Mouse (Mus musculus) CH12.LX (cell line): Measurements from ENCODE around the gene Eef1akmt3. TPM values are rescaled to one million over a fixed set of nuclear protein-coding genes. Genes with fewer than 3 reads are reported as not detected.
"Not testable (repeated sequence)": the region's sequence is repeated elsewhere in the genome, so short reads cannot be mapped to it uniquely, and the experiment has no call there.

Source experiments
- DNase-seq: peaks from one replicate; pipeline ENCODE4 v3.0.0-alpha.2; 2013; ENCODE audit errors: extremely low read depth
- H3K27ac ChIP-seq: 2 replicates; pipeline ENCODE4 v1.5.1; 2012; ENCODE audit warnings: low read depth, mild to moderate bottlenecking, control low read depth, moderate library complexity; ENCODE audit not compliant: insufficient read depth
- H3K27me3 ChIP-seq: replicated peaks from 2 replicates; pipeline ENCODE3; 2012; ENCODE audit warnings: inconsistent platforms
- H3K36me3 ChIP-seq, 2 experiments: replicated peaks in 1 of 2; 2 replicates each; pipeline versions ENCODE3 to v1.6.1; 2012; ENCODE audit warnings: inconsistent platforms in 1 of 2, low read length in 1 of 2, mild to moderate bottlenecking in 1 of 2, mixed read lengths in 1 of 2, moderate library complexity in 1 of 2; ENCODE audit not compliant: control insufficient read depth in 1 of 2, insufficient read depth in 1 of 2
- H3K4me1 ChIP-seq, 2 experiments: 2 replicates each; pipeline ENCODE4 v1.6.1; 2012; ENCODE audit warnings: inconsistent platforms in 1 of 2, moderate library complexity in 1 of 2; ENCODE audit not compliant: insufficient read depth in 2 of 2, control insufficient read depth in 1 of 2
- H3K4me2 ChIP-seq: 2 replicates; pipeline ENCODE4 v1.6.1; 2012; ENCODE audit warnings: low read depth, mild to moderate bottlenecking, control low read depth; ENCODE audit not compliant: poor library complexity, insufficient read depth, severe bottlenecking
- H3K4me3 ChIP-seq, 3 experiments: fragments of 150-350 bp in 1 of 3; sonication (generic) in 1 of 3; replicated peaks in 1 of 3; 2 replicates each; pipeline versions ENCODE3 to v1.5.1; 2011 to 2012; ENCODE audit warnings: low read depth in 2 of 3, low read length in 2 of 3, mild to moderate bottlenecking in 2 of 3, moderate library complexity in 2 of 3, control low read depth in 1 of 3, improper control_type of control experiment in 1 of 3, inconsistent platforms in 1 of 3, mixed read lengths in 1 of 3; ENCODE audit not compliant: poor library complexity in 1 of 3
- H3K79me2 ChIP-seq: replicated peaks from 2 replicates; pipeline ENCODE4 v1.6.1; 2012; ENCODE audit warnings: mild to moderate bottlenecking, moderate library complexity; ENCODE audit not compliant: control insufficient read depth, poor library complexity, insufficient read depth, severe bottlenecking; ENCODE audit errors: extremely low read depth
- H3K9ac ChIP-seq: 2 replicates; pipeline ENCODE4 v1.6.1; 2012; ENCODE audit warnings: low read depth, mild to moderate bottlenecking, control low read depth, moderate library complexity; ENCODE audit not compliant: insufficient read depth
- H3K9me3 ChIP-seq: replicated peaks from 2 replicates; pipeline ENCODE3; 2012; ENCODE audit warnings: low read length, inconsistent platforms, mixed read lengths
- CHD1 ChIP-seq: IDR thresholded peaks from 2 replicates; pipeline ENCODE4 v1.6.1; 2012; ENCODE audit warnings: low read depth, low read length, improper control_type of control experiment, inconsistent platforms
- CTCF ChIP-seq, 2 experiments: IDR thresholded peaks in 1 of 2; conservative IDR thresholded peaks in 1 of 2; 2 replicates each; pipeline ENCODE4 v1.5.1; 2011 to 2012; ENCODE audit warnings: low read depth in 2 of 2, low read length in 2 of 2, improper control_type of control experiment in 1 of 2, inconsistent platforms in 1 of 2, mild to moderate bottlenecking in 1 of 2, moderate library complexity in 1 of 2
- ELF1 ChIP-seq: IDR thresholded peaks from 2 replicates; pipeline ENCODE4 v1.6.1; 2014; ENCODE audit warnings: low read depth, mild to moderate bottlenecking, inconsistent platforms, low read length, improper control_type of control experiment
- IRF4 ChIP-seq: IDR thresholded peaks from 2 replicates; pipeline ENCODE4 v1.6.1; 2014; ENCODE audit warnings: low read depth, mild to moderate bottlenecking, inconsistent platforms, low read length, improper control_type of control experiment
- JUN ChIP-seq: IDR thresholded peaks from 2 replicates; pipeline ENCODE4 v1.6.1; 2011; ENCODE audit warnings: low read depth, mild to moderate bottlenecking, low read length, improper control_type of control experiment, moderate library complexity; ENCODE audit not compliant: insufficient read depth
- JUND ChIP-seq: conservative IDR thresholded peaks from 2 replicates; pipeline ENCODE4 v1.6.1; 2011; ENCODE audit warnings: low read depth, low read length, improper control_type of control experiment
- MAX ChIP-seq: IDR thresholded peaks from 2 replicates; pipeline ENCODE4 v1.6.1; 2011; ENCODE audit warnings: low read length, improper control_type of control experiment
- MAZ ChIP-seq: IDR thresholded peaks from 2 replicates; pipeline ENCODE4 v1.6.1; 2012; ENCODE audit warnings: low read depth, mild to moderate bottlenecking, inconsistent platforms, low read length, improper control_type of control experiment, moderate library complexity
- POLR2A ChIP-seq: IDR thresholded peaks from 2 replicates; pipeline ENCODE4 v1.6.1; 2011; ENCODE audit warnings: low read depth, mild to moderate bottlenecking, improper control_type of control experiment, low read length
- RAD21 ChIP-seq: IDR thresholded peaks from 2 replicates; pipeline ENCODE4 v1.6.1; 2011; ENCODE audit warnings: low read depth, mild to moderate bottlenecking, low read length, improper control_type of control experiment, moderate library complexity
- RCOR1 ChIP-seq: conservative IDR thresholded peaks from 2 replicates; pipeline ENCODE4 v1.6.1; 2012; ENCODE audit warnings: low read depth, mild to moderate bottlenecking, inconsistent platforms, low read length, improper control_type of control experiment
- SMC3 ChIP-seq: IDR thresholded peaks from 2 replicates; pipeline ENCODE4 v1.6.1; 2011; ENCODE audit warnings: low read depth, low read length, improper control_type of control experiment
- TBP ChIP-seq: conservative IDR thresholded peaks from 2 replicates; pipeline ENCODE4 v1.6.1; 2011; ENCODE audit warnings: low read depth, low read length, improper control_type of control experiment
- dilution Hi-C: fragments of 300-500 bp; cut with MboI; formaldehyde crosslinking; loops from 2 replicates; pipeline ENCODE4 v1.14.3; 2020; ENCODE audit warnings: low sequenced_read_pairs; ENCODE audit not compliant: extremely low pct_unique_long_range_greater_than_20kb, extremely low pct_ligation_motif_present
- in situ Hi-C: fragments of 300-500 bp; cut with MboI; formaldehyde crosslinking; loops from 3 replicates; pipeline ENCODE4 v1.14.3; 2019; ENCODE audit warnings: low sequenced_read_pairs, low pct_ligation_motif_present, low pct_unique_long_range_greater_than_20kb, mixed read lengths
- polyA plus RNA-seq: library from polyadenylated mRNA; unstranded; fragments of >175 nt; gene quantifications from 2 replicates; pipeline ENCODE4 v1.2.1, GENCODE M21; 2012; ENCODE audit warnings: low read depth; ENCODE audit not compliant: insufficient read length
- total RNA-seq, 2 experiments: library from RNA; depleted of rRNA; stranded (reverse); fragments of 300-350 nt in 1 of 2; fragments of >200 nt in 1 of 2; gene quantifications; 2 replicates each; pipeline ENCODE4 v1.2.3; 2012 to 2014

The Eef1akmt3 gene
- total and polyA plus RNA-seq, 3 experiments, result 0.78 to 1.1 (median 0.98) TPM

DNA sequence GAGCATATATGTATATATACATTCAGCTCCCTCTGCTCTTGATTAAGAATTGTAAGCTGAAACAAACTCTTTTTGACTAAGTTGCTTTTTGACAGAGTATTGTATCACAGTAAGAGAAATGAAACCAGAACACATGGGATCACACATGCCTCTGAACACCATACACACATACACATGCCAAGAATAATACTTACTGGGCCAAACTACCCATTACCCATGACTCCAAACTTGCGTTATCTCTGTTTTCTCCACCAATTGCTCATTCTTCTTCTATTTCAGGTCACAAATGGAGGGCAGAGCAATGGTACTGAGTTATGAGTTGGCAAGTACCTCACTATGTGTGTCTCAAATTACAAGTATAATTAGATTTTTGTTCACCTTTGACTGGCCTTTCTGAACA, 32.7 kb upstream of the Eef1akmt3 start:
- no peak overlapping the region for H3K4me2 ChIP-seq
- peaks cover 9 to 31% of the 10 kb centered on the region in 2 experiments; a peak in 3 of 4 replicates for H3K4me1 ChIP-seq
- dilution Hi-C loops, result no loop called here
- TF ChIP-seq RAD21 (no peak), JUND (no peak), IRF4 (no peak), SMC3 (no peak), JUN (no peak), POLR2A (no peak), RCOR1 (no peak), MAZ (no peak), ELF1 (no peak), CTCF (conservative IDR thresholded peaks at IDR 0.05 in 1 of 2, IDR thresholded peaks at IDR 0.05 in 1 of 2; ENCODE audit: low read depth in 2 of 2, low read length in 2 of 2) (no peak), TBP (no peak), CHD1 (no peak), MAX (no peak)
- H3K9me3 ChIP-seq, result no peaks in the 10 kb centered on the region
- no peaks in the 10 kb centered on the region for H3K27me3 ChIP-seq
- H3K4me3 ChIP-seq, result no peak overlapping the region
- in situ Hi-C loops, result no loop called here
- peaks cover 11% of the 10 kb centered on the region for H3K79me2 ChIP-seq
- no peak for DNase-seq
- no peak overlapping the region for H3K9ac ChIP-seq
- H3K27ac ChIP-seq, result no peak overlapping the region
- H3K36me3 ChIP-seq, result peaks cover 0 to 14% of the 10 kb centered on the region in 2 experiments

DNA sequence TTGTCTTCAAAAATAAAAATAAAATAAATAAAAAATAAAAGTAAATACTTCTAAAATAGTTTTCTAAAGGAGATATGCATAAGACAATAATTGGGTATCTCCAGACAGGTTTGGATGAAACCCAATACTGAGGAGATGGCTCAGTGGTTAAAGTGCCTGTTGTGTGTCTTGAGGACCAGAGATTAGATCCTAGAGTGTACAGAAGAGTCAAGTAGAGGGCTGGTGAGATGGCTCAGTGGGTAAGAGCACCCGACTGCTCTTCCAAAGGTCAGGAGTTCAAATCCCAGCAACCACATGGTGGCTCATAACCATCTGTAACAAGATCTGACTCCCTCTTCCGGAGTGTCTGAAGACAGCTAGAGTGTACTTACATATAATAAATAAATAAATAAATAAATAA, 31.7 kb upstream of the Eef1akmt3 start:
- H3K4me1 ChIP-seq, result peaks cover 9 to 39% of the 10 kb centered on the region in 2 experiments; a peak in 3 of 4 replicates
- H3K4me3 ChIP-seq, H3K4me2 ChIP-seq, DNase-seq, H3K9me3 ChIP-seq, dilution Hi-C loops, in situ Hi-C loops, H3K27me3 ChIP-seq, H3K27ac ChIP-seq, H3K9ac ChIP-seq: not testable (repeated sequence)
- peaks cover 11% of the 10 kb centered on the region for H3K79me2 ChIP-seq
- peaks cover 8 to 14% of the 10 kb centered on the region in 2 experiments for H3K36me3 ChIP-seq

GRCm38 (mm10) chr10:127072270-127072669, 31.0 kb upstream of the Eef1akmt3 start:
- H3K9me3 ChIP-seq, in situ Hi-C loops, H3K4me2 ChIP-seq, DNase-seq, H3K27ac ChIP-seq, H3K4me3 ChIP-seq, H3K27me3 ChIP-seq, dilution Hi-C loops, H3K9ac ChIP-seq: not testable (repeated sequence)
- Histone ChIP-seq H3K4me1 (peaks cover 9 to 36% of the 10 kb centered on the region in 2 experiments; a peak in 3 of 4 replicates), H3K79me2 (peaks cover 11% of the 10 kb centered on the region), H3K36me3 (peaks cover 15% of the 10 kb centered on the region in 2 experiments)
- TF ChIP-seq CTCF (conservative IDR thresholded peaks at IDR 0.05 in 1 of 2, IDR thresholded peaks at IDR 0.05 in 1 of 2; ENCODE audit: low read depth in 2 of 2, low read length in 2 of 2), result peak in 1 of 2 experiments; percentile 7; a peak in 1 of 4 replicates
